ENCODE assay signal across 27 mouse cellular contexts in the genomic region with DNA sequence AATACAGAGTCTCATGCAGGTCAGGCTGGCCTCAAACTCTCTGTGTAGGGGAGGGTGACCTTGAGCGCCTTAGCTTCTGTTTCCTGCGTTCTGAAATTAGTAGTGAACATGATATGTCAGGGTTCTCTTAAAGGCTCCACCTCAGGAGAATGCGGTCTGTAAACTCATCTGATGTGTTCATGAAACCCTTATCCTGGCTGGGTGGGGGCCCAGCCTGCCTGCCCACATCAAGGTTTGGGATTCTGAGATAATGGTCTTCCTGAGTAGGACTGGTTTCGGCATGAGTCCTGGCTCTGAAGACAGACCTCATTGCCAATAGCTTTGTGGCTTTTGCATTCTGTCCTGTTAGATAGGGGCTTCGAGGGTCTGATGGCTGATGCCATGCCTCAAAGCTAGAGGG. TPM values are rescaled to one million over a fixed set of nuclear protein-coding genes. Genes with fewer than 3 reads are reported as not detected.
A peak's percentile ranks its signal among the peaks of the same experiment; 100 is the strongest.
DNase-seq lines count a peak whose midpoint lies in the region; ATAC-seq and TF ChIP-seq lines count a peak whose summit lies in the region.
"Had no signal": no experiment of that assay in that cellular context is flagged by ENCODE, and none has a peak within 500 bp of the region (broad histone marks: within the 10 kb centered on the region; RNA-seq: fewer than 3 reads in every experiment).

No protein-coding gene starts in this region.

- TF ChIP-seq EP300 in heart, postnatal 0 days (IDR thresholded peaks at IDR 0.05; ENCODE audit: low read depth): no peak

- no peaks in the 10 kb centered on the region for H3K9me3 ChIP-seq in heart, postnatal 0 days (replicated peaks; ENCODE audit: control insufficient read depth, low read length)
- no peaks in the 10 kb centered on the region for H3K9me3 ChIP-seq in heart, embryonic 11.5 days (replicated peaks; ENCODE audit: control insufficient read depth, low read length)
- no peaks in the 10 kb centered on the region for H3K9me3 ChIP-seq in liver, embryonic 13.5 days (replicated peaks)
- no peaks in the 10 kb centered on the region for H3K9me3 ChIP-seq in neural tube, embryonic 15.5 days (replicated peaks)
- H3K9me3 ChIP-seq: limb, embryonic 15.5 days; megakaryocyte, embryonic 14.5 days had no signal

- 52% methylated on average over 5 of the region's 5 CpGs for WGBS in heart, postnatal 0 days
- WGBS in heart, embryonic 11.5 days (ENCODE audit: insufficient replicate concordance): 66% methylated on average over 5 of the region's 5 CpGs
- WGBS in liver, embryonic 13.5 days (ENCODE audit: insufficient replicate concordance): 19% methylated on average over 5 of the region's 5 CpGs
- 95% methylated on average over 5 of the region's 5 CpGs for WGBS in neural tube, embryonic 15.5 days

- DNase-seq in heart, postnatal 0 days (ENCODE audit: low spot score): peak; percentile 4
- DNase-seq in c-Kit-positive CD71-positive TER-119-negative erythroid progenitor cells, embryonic 14.5 days (ENCODE audit: low read depth): peak; percentile 41
- peak; percentile 39 for DNase-seq in liver, embryonic 13.5 days
- no peak for DNase-seq in urinary bladder, postnatal 10 days (ENCODE audit: low spot score)
- DNase-seq in layer of hippocampus, postnatal 10 days (ENCODE audit: low spot score in 2 of 2): no peak
- DNase-seq: adrenal gland, adult 8-10 months; B cell, adult 2 months; cerebellum, adult 9-11 months; gastrocnemius, postnatal 10 days; heart, adult 18-20 months; kidney, postnatal 10 days; lung, postnatal 10 days; right cerebral cortex, adult 18-20 months; thymus, postnatal 36 days had no signal

- no peaks in the 10 kb centered on the region; the same call in 1 of the 2 replicates for H3K4me1 ChIP-seq in heart, postnatal 0 days (ENCODE audit: control insufficient read depth, insufficient read depth)
- H3K4me1 ChIP-seq in heart, embryonic 11.5 days (ENCODE audit: control insufficient read depth, insufficient read depth, low read length): peaks cover 30% of the 10 kb centered on the region
- H3K4me1 ChIP-seq in liver, embryonic 13.5 days (replicated peaks): peaks cover 100% of the 10 kb centered on the region
- peaks cover 30% of the 10 kb centered on the region for H3K4me1 ChIP-seq in neural tube, embryonic 15.5 days

- H3K4me2 ChIP-seq in heart, postnatal 0 days (ENCODE audit: low read depth, low read length): no peak overlapping the region
- no peak overlapping the region for H3K4me2 ChIP-seq in heart, embryonic 11.5 days
- peak overlapping the region; percentile 51 for H3K4me2 ChIP-seq in liver, embryonic 13.5 days
- no peak overlapping the region for H3K4me2 ChIP-seq in neural tube, embryonic 15.5 days
- H3K4me2 ChIP-seq: limb, embryonic 15.5 days had no signal

- no peak overlapping the region for H3K27ac ChIP-seq in heart, postnatal 0 days (ENCODE audit: low read depth)
- H3K27ac ChIP-seq in heart, embryonic 11.5 days (ENCODE audit: low read depth, low read length): no peak overlapping the region
- H3K27ac ChIP-seq in liver, embryonic 13.5 days: peak overlapping the region; percentile 95
- 0 out of 2 replicates have a peak overlapping the region, but pooled peaks have one; percentile 18 for H3K27ac ChIP-seq in neural tube, embryonic 15.5 days (replicated peaks)
- H3K27ac ChIP-seq: limb, embryonic 15.5 days had no signal

- H3K4me3 ChIP-seq in heart, postnatal 0 days (ENCODE audit: low read depth, low read length): no peak overlapping the region
- no peak overlapping the region for H3K4me3 ChIP-seq in heart, embryonic 11.5 days (ENCODE audit: low read depth, low read length)
- H3K4me3 ChIP-seq in liver, embryonic 13.5 days (replicated peaks): peak overlapping the region; percentile 18
- no peak overlapping the region for H3K4me3 ChIP-seq in neural tube, embryonic 15.5 days (replicated peaks)
- H3K4me3 ChIP-seq: limb, embryonic 15.5 days; megakaryocyte, embryonic 14.5 days had no signal

- H3K27me3 ChIP-seq in heart, postnatal 0 days (ENCODE audit: control insufficient read depth, insufficient read depth, low read length): no peaks in the 10 kb centered on the region
- H3K27me3 ChIP-seq in heart, embryonic 11.5 days (ENCODE audit: control insufficient read depth, insufficient read depth, low read length): peaks cover 2% of the 10 kb centered on the region
- H3K27me3 ChIP-seq in liver, embryonic 13.5 days: no peaks in the 10 kb centered on the region
- no peaks in the 10 kb centered on the region for H3K27me3 ChIP-seq in neural tube, embryonic 15.5 days (replicated peaks)
- H3K27me3 ChIP-seq: limb, embryonic 15.5 days; megakaryocyte, embryonic 14.5 days had no signal

- H3K9ac ChIP-seq in heart, postnatal 0 days (replicated peaks; ENCODE audit: low read depth, low read length): no peak overlapping the region
- no peak overlapping the region for H3K9ac ChIP-seq in heart, embryonic 11.5 days (ENCODE audit: low read depth, low read length)
- peak overlapping the region; percentile 61 for H3K9ac ChIP-seq in liver, embryonic 13.5 days
- H3K9ac ChIP-seq in neural tube, embryonic 15.5 days (replicated peaks): no peak overlapping the region
- H3K9ac ChIP-seq: limb, embryonic 15.5 days had no signal

- H3K36me3 ChIP-seq in heart, postnatal 0 days (replicated peaks; ENCODE audit: control insufficient read depth, insufficient read depth, low read length): peaks cover 69% of the 10 kb centered on the region
- H3K36me3 ChIP-seq in heart, embryonic 11.5 days (ENCODE audit: control insufficient read depth, insufficient read depth, low read length): peaks cover 34% of the 10 kb centered on the region
- peaks cover 82% of the 10 kb centered on the region for H3K36me3 ChIP-seq in liver, embryonic 13.5 days
- peaks cover 78% of the 10 kb centered on the region for H3K36me3 ChIP-seq in neural tube, embryonic 15.5 days

- ATAC-seq in heart, postnatal 0 days (ENCODE audit: insufficient read depth, low read depth): no peak
- ATAC-seq in heart, embryonic 11.5 days (replicated peaks; ENCODE audit: insufficient number of reproducible peaks, low FRiP score, low TSS enrichment): no peak
- peak; percentile 70 for ATAC-seq in liver, embryonic 13.5 days (ENCODE audit: low read depth)
- ATAC-seq in neural tube, embryonic 15.5 days (ENCODE audit: low FRiP score): no peak

- TF ChIP-seq CTCF in heart, postnatal 0 days (IDR thresholded peaks at IDR 0.05; ENCODE audit: low read depth): no peak

RNA-seq across cellular contexts. Expression of gene Nacad, which starts 10.5 kb away (rescaled TPM):
- total RNA-seq in heart, postnatal 0 days (2014; rRNA removed; ENCODE audit: low replicate concordance): 0.95 and 2.5 TPM in 2 replicates
- polyA plus RNA-seq in heart, postnatal 0 days (2015; fragmentation: Nextera tagmentation; extraction: Ambion mirVana): 1.2 TPM in 2 replicates
- polyA plus RNA-seq in heart, embryonic 11.5 days (2014; fragmentation: Nextera tagmentation; extraction: Ambion mirVana): 1.3 TPM in 2 replicates
- polyA plus RNA-seq in liver, embryonic 13.5 days (2015; fragmentation: Nextera tagmentation; extraction: Ambion mirVana): 5.0 and 5.7 TPM in 2 replicates
- polyA plus RNA-seq in neural tube, embryonic 15.5 days (2015; fragmentation: Nextera tagmentation; extraction: Ambion mirVana): 66.7 and 78.2 TPM in 2 replicates
- 10 to 100 TPM; 68.6 to 75.4 TPM for total RNA-seq in layer of hippocampus, postnatal 10 days (2021)

RNA-seq across cellular contexts. Expression of gene Tbrg4, which starts 30.5 kb away (rescaled TPM):
- 62.5 and 82.9 TPM in 2 replicates for total RNA-seq in heart, postnatal 0 days (2014; rRNA removed; ENCODE audit: low replicate concordance)
- polyA plus RNA-seq in heart, postnatal 0 days (2015; fragmentation: Nextera tagmentation; extraction: Ambion mirVana): 52.5 and 65.8 TPM in 2 replicates
- 43.7 and 45.8 TPM in 2 replicates for polyA plus RNA-seq in heart, embryonic 11.5 days (2014; fragmentation: Nextera tagmentation; extraction: Ambion mirVana)
- 46.1 and 46.2 TPM in 2 replicates for polyA plus RNA-seq in liver, embryonic 13.5 days (2015; fragmentation: Nextera tagmentation; extraction: Ambion mirVana)
- 34.2 and 39.9 TPM in 2 replicates for polyA plus RNA-seq in neural tube, embryonic 15.5 days (2015; fragmentation: Nextera tagmentation; extraction: Ambion mirVana)
- total RNA-seq in layer of hippocampus, postnatal 10 days (2021): 10 to 100 TPM; 52.8 to 53.3 TPM

RNA-seq across cellular contexts. Expression of gene Wap, which starts 43.1 kb away (rescaled TPM):
- not detected in 2 replicates for total RNA-seq in heart, postnatal 0 days (2014; rRNA removed; ENCODE audit: low replicate concordance)
- polyA plus RNA-seq in heart, postnatal 0 days (2015; fragmentation: Nextera tagmentation; extraction: Ambion mirVana): not detected in 2 replicates
- not detected in 2 replicates for polyA plus RNA-seq in heart, embryonic 11.5 days (2014; fragmentation: Nextera tagmentation; extraction: Ambion mirVana)
- polyA plus RNA-seq in liver, embryonic 13.5 days (2015; fragmentation: Nextera tagmentation; extraction: Ambion mirVana): not detected in 2 replicates
- not detected in 2 replicates for polyA plus RNA-seq in neural tube, embryonic 15.5 days (2015; fragmentation: Nextera tagmentation; extraction: Ambion mirVana)
- not detected for total RNA-seq in layer of hippocampus, postnatal 10 days (2021)
- total RNA-seq: adrenal gland, adult 8-10 months; gastrocnemius, postnatal 10 days; heart, adult 18-20 months; layer of hippocampus, adult 8-10 months; left cerebral cortex, adult 18-20 months; left cerebral cortex, postnatal 36 days; midbrain, postnatal 0 days had no signal
- polyA plus RNA-seq: forebrain, embryonic 11.5 days; frontal cortex, adult 2 months; heart, embryonic 14.5 days; hindbrain, embryonic 11.5 days; kidney, adult 2 months; limb, embryonic 15.5 days; midbrain, postnatal 0 days had no signal

RNA-seq across cellular contexts. Expression of gene Ccm2, which starts 48.7 kb away (rescaled TPM):
- total RNA-seq in heart, postnatal 0 days (2014; rRNA removed; ENCODE audit: low replicate concordance): 54.4 and 56.9 TPM in 2 replicates
- polyA plus RNA-seq in heart, postnatal 0 days (2015; fragmentation: Nextera tagmentation; extraction: Ambion mirVana): 38.4 and 41.9 TPM in 2 replicates
- polyA plus RNA-seq in heart, embryonic 11.5 days (2014; fragmentation: Nextera tagmentation; extraction: Ambion mirVana): 62.9 and 67.9 TPM in 2 replicates
- 45.8 and 46.1 TPM in 2 replicates for polyA plus RNA-seq in liver, embryonic 13.5 days (2015; fragmentation: Nextera tagmentation; extraction: Ambion mirVana)
- polyA plus RNA-seq in neural tube, embryonic 15.5 days (2015; fragmentation: Nextera tagmentation; extraction: Ambion mirVana): 96.2 and 107 TPM in 2 replicates
- 10 to 100 TPM; 52.4 to 57.9 TPM for total RNA-seq in layer of hippocampus, postnatal 10 days (2021)

Comparison
In these comparisons a context has a peak if more than half of its experiments do, and no peak if none do; other contexts are left out.
1. DNase-seq: peak in heart, postnatal 0 days (single experiment), c-Kit-positive CD71-positive TER-119-negative erythroid progenitor cells, embryonic 14.5 days (single experiment) and liver, embryonic 13.5 days (single experiment); none in urinary bladder, postnatal 10 days (single experiment) and layer of hippocampus, postnatal 10 days (0 of 2).
2. H3K27ac ChIP-seq: peak in liver, embryonic 13.5 days (single experiment) and neural tube, embryonic 15.5 days (single experiment); none in heart, postnatal 0 days (single experiment) and heart, embryonic 11.5 days (single experiment).
3. RNA of gene Nacad, which starts 10.5 kb away (polyA plus RNA-seq): 66.7 to 78.2 TPM in neural tube, embryonic 15.5 days; 5.0 to 5.7 TPM in liver, embryonic 13.5 days, 1.3 TPM in heart, embryonic 11.5 days and 1.2 TPM in heart, postnatal 0 days; every median in the first group is over 10 times any median in the second.